Mouse (Mus musculus): Measurements from ENCODE around the gene Lrr1.
"Not testable (repeated sequence)": the region's sequence is repeated elsewhere in the genome, so short reads cannot be mapped to it uniquely, and the experiment has no call there.

The Lrr1 gene

GRCm38 (mm10) chr12:69168461-69169106 is at the start of gene Lrr1:
TSS of gene Lrr1 (plus strand) at chr12:69168814.
- in situ Hi-C loops (cut with MboI; ENCODE audit: low sequenced_read_pairs), result no loop called here

GRCm38 (mm10) chr12:69119908-69120307 is 48.7 kb upstream of the Lrr1 start:
- in situ Hi-C loops (cut with MboI; ENCODE audit: low sequenced_read_pairs), result no loop called here

- in situ Hi-C loops (cut with MboI; ENCODE audit: low sequenced_read_pairs), result no loop called here
Observed at GRCm38 (mm10) chr12:69122801-69123200, 45.8 kb upstream of the Lrr1 start.

- in situ Hi-C loops (cut with MboI; ENCODE audit: low sequenced_read_pairs), result no loop called here
Observed at GRCm38 (mm10) chr12:69125066-69125465, 43.5 kb upstream of the Lrr1 start.

GRCm38 (mm10) chr12:69127170-69127569 is 41.4 kb upstream of the Lrr1 start:
- in situ Hi-C loops (cut with MboI; ENCODE audit: low sequenced_read_pairs), result no loop called here

GRCm38 (mm10) chr12:69127626-69128025 is 41.0 kb upstream of the Lrr1 start:
- in situ Hi-C loops (cut with MboI; ENCODE audit: low sequenced_read_pairs), result no loop called here

- in situ Hi-C loops (cut with MboI; ENCODE audit: low sequenced_read_pairs), result no loop called here
Observed at GRCm38 (mm10) chr12:69129634-69130310, 38.8 kb upstream of the Lrr1 start.

GRCm38 (mm10) chr12:69130486-69130885 is 38.1 kb upstream of the Lrr1 start:
- in situ Hi-C loops (cut with MboI; ENCODE audit: low sequenced_read_pairs), result no loop called here

- in situ Hi-C loops (cut with MboI; ENCODE audit: low sequenced_read_pairs), result no loop called here
Observed at GRCm38 (mm10) chr12:69131267-69131666, 37.3 kb upstream of the Lrr1 start.

- in situ Hi-C loops (cut with MboI; ENCODE audit: low sequenced_read_pairs), result no loop called here
Observed at GRCm38 (mm10) chr12:69131981-69132380, 36.6 kb upstream of the Lrr1 start.

- in situ Hi-C loops (cut with MboI; ENCODE audit: low sequenced_read_pairs), result no loop called here
Observed at GRCm38 (mm10) chr12:69139201-69139600, 29.4 kb upstream of the Lrr1 start.

- in situ Hi-C loops (cut with MboI; ENCODE audit: low sequenced_read_pairs), result no loop called here
Observed at GRCm38 (mm10) chr12:69139841-69140240, 28.8 kb upstream of the Lrr1 start.

GRCm38 (mm10) chr12:69143460-69143859 is 25.2 kb upstream of the Lrr1 start:
- in situ Hi-C loops (cut with MboI; ENCODE audit: low sequenced_read_pairs), result no loop called here

- in situ Hi-C loops (cut with MboI; ENCODE audit: low sequenced_read_pairs), result no loop called here
Observed at GRCm38 (mm10) chr12:69147166-69147735, 21.4 kb upstream of the Lrr1 start.

- in situ Hi-C loops (cut with MboI; ENCODE audit: low sequenced_read_pairs), result no loop called here
Observed at GRCm38 (mm10) chr12:69150049-69150448, 18.6 kb upstream of the Lrr1 start.

GRCm38 (mm10) chr12:69155923-69156322 is 12.7 kb upstream of the Lrr1 start:
- in situ Hi-C loops (cut with MboI; ENCODE audit: low sequenced_read_pairs), result no loop called here

- in situ Hi-C loops (cut with MboI; ENCODE audit: low sequenced_read_pairs), result no loop called here
Observed at GRCm38 (mm10) chr12:69156436-69156835, 12.2 kb upstream of the Lrr1 start.

- in situ Hi-C loops (cut with MboI; ENCODE audit: low sequenced_read_pairs), result no loop called here
Observed at GRCm38 (mm10) chr12:69157107-69157506, 11.5 kb upstream of the Lrr1 start.

GRCm38 (mm10) chr12:69158366-69158764 is 10.2 kb upstream of the Lrr1 start:
- in situ Hi-C loops (cut with MboI; ENCODE audit: low sequenced_read_pairs), result no loop called here

- in situ Hi-C loops (cut with MboI; ENCODE audit: low sequenced_read_pairs), result not testable (repeated sequence)
Observed at GRCm38 (mm10) chr12:69158765-69159577, 9.6 kb upstream of the Lrr1 start, which contains the start of gene Rps29. TSS of gene Rps29 (minus strand) at chr12:69159186.

- in situ Hi-C loops (cut with MboI; ENCODE audit: low sequenced_read_pairs), result no loop called here
Observed at GRCm38 (mm10) chr12:69159578-69159940, 9.1 kb upstream of the Lrr1 start.

Measured in CH12F3 (cell line).